Mouse (Mus musculus): Measurements from ENCODE around the gene Mast4. TPM values are rescaled to one million over a fixed set of nuclear protein-coding genes. Genes with fewer than 3 reads are reported as not detected.

Gene Mast4
- polyA plus RNA-seq, 1 experiment, result 10.8 TPM

- no peaks in the 10 kb centered on the region for H3K79me3 ChIP-seq (ENCODE audit: low read depth)
- no peaks in the 10 kb centered on the region for H3K27me3 ChIP-seq (ENCODE audit: control insufficient read depth, insufficient read depth, insufficient read length)
- H3K79me2 ChIP-seq (ENCODE audit: control insufficient read depth, insufficient read depth), result no peaks in the 10 kb centered on the region
- H3ac ChIP-seq (ENCODE audit: control insufficient read depth, insufficient read length, low read depth), result no peak overlapping the region
- no peak overlapping the region for H3K4me3 ChIP-seq (ENCODE audit: insufficient read depth, poor library complexity, severe bottlenecking)
- TF ChIP-seq MYOD1 (IDR thresholded peaks at IDR 0.05; ENCODE audit: control insufficient read depth, insufficient read length, low read depth) (no peak), USF1 (IDR thresholded peaks at IDR 0.05; ENCODE audit: low read depth) (no peak), CEBPB (IDR thresholded peaks at IDR 0.05; ENCODE audit: low read depth) (no peak), CTCF (IDR thresholded peaks at IDR 0.05; ENCODE audit: control insufficient read depth, insufficient read depth, insufficient read length) (no peak), MAX (IDR thresholded peaks at IDR 0.05) (no peak), FOSL1 (IDR thresholded peaks at IDR 0.05; ENCODE audit: insufficient read depth, low read length, poor library complexity, severe bottlenecking) (no peak), MYOG (IDR thresholded peaks at IDR 0.05; ENCODE audit: control insufficient read depth, extremely low read depth, insufficient read length) (no peak)
- no peaks in the 10 kb centered on the region for H3K36me3 ChIP-seq (ENCODE audit: control insufficient read depth, insufficient read depth)
Measured at GRCm38 (mm10) chr13:102991928-102992327, 342.4 kb downstream of the Mast4 start.

GRCm38 (mm10) chr13:102991196-102991595 lies 343.1 kb downstream of the Mast4 start:
- H3K4me3 ChIP-seq (ENCODE audit: insufficient read depth, poor library complexity, severe bottlenecking), result no peak overlapping the region
- no peaks in the 10 kb centered on the region for H3K79me3 ChIP-seq (ENCODE audit: low read depth)
- TF ChIP-seq USF1 (IDR thresholded peaks at IDR 0.05; ENCODE audit: low read depth), result no peak
- TF ChIP-seq MYOD1 (IDR thresholded peaks at IDR 0.05; ENCODE audit: control insufficient read depth, insufficient read length, low read depth), result no peak
- no peak for TF ChIP-seq MAX (IDR thresholded peaks at IDR 0.05)
- TF ChIP-seq CTCF (IDR thresholded peaks at IDR 0.05; ENCODE audit: control insufficient read depth, insufficient read depth, insufficient read length), result no peak
- TF ChIP-seq MYOG (IDR thresholded peaks at IDR 0.05; ENCODE audit: control insufficient read depth, extremely low read depth, insufficient read length), result no peak
- TF ChIP-seq CEBPB (IDR thresholded peaks at IDR 0.05; ENCODE audit: low read depth), result no peak
- TF ChIP-seq FOSL1 (IDR thresholded peaks at IDR 0.05; ENCODE audit: insufficient read depth, low read length, poor library complexity, severe bottlenecking), result no peak
- no peaks in the 10 kb centered on the region for H3K79me2 ChIP-seq (ENCODE audit: control insufficient read depth, insufficient read depth)
- H3K27me3 ChIP-seq (ENCODE audit: control insufficient read depth, insufficient read depth, insufficient read length), result no peaks in the 10 kb centered on the region
- H3ac ChIP-seq (ENCODE audit: control insufficient read depth, insufficient read length, low read depth), result no peak overlapping the region
- H3K36me3 ChIP-seq (ENCODE audit: control insufficient read depth, insufficient read depth), result no peaks in the 10 kb centered on the region

GRCm38 (mm10) chr13:102990085-102990484 lies 344.2 kb downstream of the Mast4 start:
- H3K79me2 ChIP-seq (ENCODE audit: control insufficient read depth, insufficient read depth), result no peaks in the 10 kb centered on the region
- TF ChIP-seq FOSL1 (IDR thresholded peaks at IDR 0.05; ENCODE audit: insufficient read depth, low read length, poor library complexity, severe bottlenecking), result no peak
- TF ChIP-seq USF1 (IDR thresholded peaks at IDR 0.05; ENCODE audit: low read depth), result no peak
- TF ChIP-seq MYOD1 (IDR thresholded peaks at IDR 0.05; ENCODE audit: control insufficient read depth, insufficient read length, low read depth), result no peak
- TF ChIP-seq MYOG (IDR thresholded peaks at IDR 0.05; ENCODE audit: control insufficient read depth, extremely low read depth, insufficient read length), result no peak
- TF ChIP-seq CTCF (IDR thresholded peaks at IDR 0.05; ENCODE audit: control insufficient read depth, insufficient read depth, insufficient read length), result no peak
- TF ChIP-seq MAX (IDR thresholded peaks at IDR 0.05), result no peak
- TF ChIP-seq CEBPB (IDR thresholded peaks at IDR 0.05; ENCODE audit: low read depth), result no peak
- no peaks in the 10 kb centered on the region for H3K36me3 ChIP-seq (ENCODE audit: control insufficient read depth, insufficient read depth)
- no peaks in the 10 kb centered on the region for H3K27me3 ChIP-seq (ENCODE audit: control insufficient read depth, insufficient read depth, insufficient read length)
- no peaks in the 10 kb centered on the region for H3K79me3 ChIP-seq (ENCODE audit: low read depth)
- no peak overlapping the region for H3ac ChIP-seq (ENCODE audit: control insufficient read depth, insufficient read length, low read depth)
- H3K4me3 ChIP-seq (ENCODE audit: insufficient read depth, poor library complexity, severe bottlenecking), result no peak overlapping the region

GRCm38 (mm10) chr13:102989616-102990015 lies 344.7 kb downstream of the Mast4 start:
- Histone ChIP-seq H3K79me2 (ENCODE audit: control insufficient read depth, insufficient read depth) (no peaks in the 10 kb centered on the region), H3ac (ENCODE audit: control insufficient read depth, insufficient read length, low read depth) (no peak overlapping the region), H3K79me3 (ENCODE audit: low read depth) (no peaks in the 10 kb centered on the region), H3K4me3 (ENCODE audit: insufficient read depth, poor library complexity, severe bottlenecking) (no peak overlapping the region), H3K36me3 (ENCODE audit: control insufficient read depth, insufficient read depth) (no peaks in the 10 kb centered on the region), H3K27me3 (ENCODE audit: control insufficient read depth, insufficient read depth, insufficient read length) (no peaks in the 10 kb centered on the region)
- TF ChIP-seq USF1 (IDR thresholded peaks at IDR 0.05; ENCODE audit: low read depth) (no peak), MYOD1 (IDR thresholded peaks at IDR 0.05; ENCODE audit: control insufficient read depth, insufficient read length, low read depth) (no peak), FOSL1 (IDR thresholded peaks at IDR 0.05; ENCODE audit: insufficient read depth, low read length, poor library complexity, severe bottlenecking) (no peak), CEBPB (IDR thresholded peaks at IDR 0.05; ENCODE audit: low read depth) (no peak), MYOG (IDR thresholded peaks at IDR 0.05; ENCODE audit: control insufficient read depth, extremely low read depth, insufficient read length) (no peak), CTCF (IDR thresholded peaks at IDR 0.05; ENCODE audit: control insufficient read depth, insufficient read depth, insufficient read length) (no peak), MAX (IDR thresholded peaks at IDR 0.05) (no peak)

GRCm38 (mm10) chr13:102988976-102989375 lies 345.3 kb downstream of the Mast4 start:
- no peaks in the 10 kb centered on the region for H3K36me3 ChIP-seq (ENCODE audit: control insufficient read depth, insufficient read depth)
- H3K27me3 ChIP-seq (ENCODE audit: control insufficient read depth, insufficient read depth, insufficient read length), result no peaks in the 10 kb centered on the region
- no peak overlapping the region for H3K4me3 ChIP-seq (ENCODE audit: insufficient read depth, poor library complexity, severe bottlenecking)
- no peak for TF ChIP-seq MYOD1 (IDR thresholded peaks at IDR 0.05; ENCODE audit: control insufficient read depth, insufficient read length, low read depth)
- TF ChIP-seq MAX (IDR thresholded peaks at IDR 0.05), result no peak
- TF ChIP-seq FOSL1 (IDR thresholded peaks at IDR 0.05; ENCODE audit: insufficient read depth, low read length, poor library complexity, severe bottlenecking), result no peak
- TF ChIP-seq CTCF (IDR thresholded peaks at IDR 0.05; ENCODE audit: control insufficient read depth, insufficient read depth, insufficient read length), result no peak
- no peak for TF ChIP-seq USF1 (IDR thresholded peaks at IDR 0.05; ENCODE audit: low read depth)
- no peaks in the 10 kb centered on the region for H3K79me3 ChIP-seq (ENCODE audit: low read depth)
- H3ac ChIP-seq (ENCODE audit: control insufficient read depth, insufficient read length, low read depth), result no peak overlapping the region
- H3K79me2 ChIP-seq (ENCODE audit: control insufficient read depth, insufficient read depth), result no peaks in the 10 kb centered on the region

Data from C2C12 (cell line).